Mouse (Mus musculus): ENCODE data around the gene Asb8.

Asb8 gene

GRCm38 (mm10) chr15:98157253-98157652 lies 8.2 kb downstream of the Asb8 start:
- in situ Hi-C loops (cut with MboI; ENCODE audit: low sequenced_read_pairs): no loop called here

GRCm38 (mm10) chr15:98155944-98156343 lies 9.5 kb downstream of the Asb8 start:
- in situ Hi-C loops (cut with MboI; ENCODE audit: low sequenced_read_pairs): no loop called here

GRCm38 (mm10) chr15:98155272-98155671 lies 10.2 kb downstream of the Asb8 start:
- in situ Hi-C loops (cut with MboI; ENCODE audit: low sequenced_read_pairs): no loop called here

- in situ Hi-C loops (cut with MboI; ENCODE audit: low sequenced_read_pairs): no loop called here
These were observed 10.8 kb downstream of the Asb8 start for GRCm38 (mm10) chr15:98154631-98155030.

- in situ Hi-C loops (cut with MboI; ENCODE audit: low sequenced_read_pairs): no loop called here
These were observed 11.3 kb downstream of the Asb8 start for GRCm38 (mm10) chr15:98154146-98154545.

- in situ Hi-C loops (cut with MboI; ENCODE audit: low sequenced_read_pairs): no loop called here
These were observed 11.8 kb downstream of the Asb8 start for GRCm38 (mm10) chr15:98153625-98154024.

- in situ Hi-C loops (cut with MboI; ENCODE audit: low sequenced_read_pairs): no loop called here
These were observed 12.5 kb downstream of the Asb8 start for GRCm38 (mm10) chr15:98152916-98153315.

GRCm38 (mm10) chr15:98149166-98149602 lies 16.2 kb downstream of the Asb8 start:
- in situ Hi-C loops (cut with MboI; ENCODE audit: low sequenced_read_pairs): no loop called here

GRCm38 (mm10) chr15:98148356-98148755 lies 17.1 kb downstream of the Asb8 start:
- in situ Hi-C loops (cut with MboI; ENCODE audit: low sequenced_read_pairs): no loop called here

GRCm38 (mm10) chr15:98145559-98146181 lies 19.8 kb downstream of the Asb8 start:
- in situ Hi-C loops (cut with MboI; ENCODE audit: low sequenced_read_pairs): no loop called here

GRCm38 (mm10) chr15:98144861-98145507 lies 20.4 kb downstream of the Asb8 start:
- in situ Hi-C loops (cut with MboI; ENCODE audit: low sequenced_read_pairs): no loop called here

GRCm38 (mm10) chr15:98142515-98142914 lies 22.9 kb downstream of the Asb8 start:
- in situ Hi-C loops (cut with MboI; ENCODE audit: low sequenced_read_pairs): no loop called here

- in situ Hi-C loops (cut with MboI; ENCODE audit: low sequenced_read_pairs): no loop called here
These were observed 24.6 kb downstream of the Asb8 start for GRCm38 (mm10) chr15:98140809-98141208.

GRCm38 (mm10) chr15:98139763-98140162 lies 25.7 kb downstream of the Asb8 start:
- in situ Hi-C loops (cut with MboI; ENCODE audit: low sequenced_read_pairs): no loop called here

GRCm38 (mm10) chr15:98136871-98137270 lies 28.6 kb downstream of the Asb8 start:
- in situ Hi-C loops (cut with MboI; ENCODE audit: low sequenced_read_pairs): no loop called here

GRCm38 (mm10) chr15:98135671-98136070 lies 29.8 kb downstream of the Asb8 start:
- in situ Hi-C loops (cut with MboI; ENCODE audit: low sequenced_read_pairs): no loop called here

- in situ Hi-C loops (cut with MboI; ENCODE audit: low sequenced_read_pairs): no loop called here
These were observed 30.8 kb downstream of the Asb8 start for GRCm38 (mm10) chr15:98134666-98135065.

- in situ Hi-C loops (cut with MboI; ENCODE audit: low sequenced_read_pairs): no loop called here
These were observed 31.4 kb downstream of the Asb8 start for GRCm38 (mm10) chr15:98134034-98134433.

- in situ Hi-C loops (cut with MboI; ENCODE audit: low sequenced_read_pairs): no loop called here
These were observed 32.0 kb downstream of the Asb8 start for GRCm38 (mm10) chr15:98133471-98133870.

GRCm38 (mm10) chr15:98131942-98132655 lies 33.3 kb downstream of the Asb8 start:
- in situ Hi-C loops (cut with MboI; ENCODE audit: low sequenced_read_pairs): no loop called here

- in situ Hi-C loops (cut with MboI; ENCODE audit: low sequenced_read_pairs): no loop called here
These were observed 34.0 kb downstream of the Asb8 start for GRCm38 (mm10) chr15:98131451-98131850.

- in situ Hi-C loops (cut with MboI; ENCODE audit: low sequenced_read_pairs): no loop called here
These were observed 34.4 kb downstream of the Asb8 start for GRCm38 (mm10) chr15:98131001-98131400.
